Mouse (Mus musculus) small intestine, adult 2 months (tissue): ENCODE results near the gene Fli1.

ENCODE experiments used
- CTCF ChIP-seq: fragments of 200-500 bp; IDR thresholded peaks from 2 replicates; pipeline ENCODE4 v1.5.1; 2012; ENCODE audit warnings: low read depth, mild to moderate bottlenecking, control low read depth, inconsistent platforms, low read length, moderate library complexity, mixed read lengths; ENCODE audit not compliant: insufficient replicate concordance, insufficient read length; ENCODE audit errors: extremely low read depth
- POLR2A ChIP-seq: fragments of 200-500 bp; IDR thresholded peaks from 2 replicates; pipeline ENCODE4 v1.6.1; 2012; ENCODE audit warnings: low read depth, mild to moderate bottlenecking, control low read depth, inconsistent platforms, low read length, moderate library complexity

DNA sequence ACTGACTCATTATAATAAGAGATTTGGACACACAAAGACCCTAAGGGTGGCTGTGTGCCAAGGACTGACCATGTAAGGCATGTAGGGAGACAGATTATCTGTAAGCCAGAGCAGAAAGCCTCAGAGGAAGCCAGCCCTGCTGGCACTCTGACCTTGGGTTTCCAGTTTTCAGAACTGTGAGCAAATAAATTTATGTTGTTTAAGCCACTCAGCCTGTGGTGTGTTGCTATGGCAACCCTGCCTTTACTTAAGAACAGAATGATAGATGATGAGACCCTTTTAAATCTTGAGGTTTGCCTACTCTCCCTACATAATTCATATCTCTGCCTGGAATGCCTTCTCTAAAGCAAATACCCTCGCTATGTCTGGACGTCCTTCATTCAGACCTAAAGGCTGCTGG is 64.6 kb downstream of the Fli1 start:
- TF ChIP-seq POLR2A (no peak), CTCF (no peak)
